Mouse (Mus musculus) CH12.LX (cell line): Measurements from ENCODE around the gene Rps6ka4. TPM values are rescaled to one million over a fixed set of nuclear protein-coding genes. Genes with fewer than 3 reads are reported as not detected.

Source experiments
- DNase-seq: peaks from one replicate; pipeline ENCODE4 v3.0.0-alpha.2; 2013; ENCODE audit errors: extremely low read depth
- H3K27ac ChIP-seq: 2 replicates; pipeline ENCODE4 v1.5.1; 2012; ENCODE audit warnings: low read depth, mild to moderate bottlenecking, control low read depth, moderate library complexity; ENCODE audit not compliant: insufficient read depth
- H3K27me3 ChIP-seq: replicated peaks from 2 replicates; pipeline ENCODE3; 2012; ENCODE audit warnings: inconsistent platforms
- H3K36me3 ChIP-seq, 2 experiments: replicated peaks in 1 of 2; 2 replicates each; pipeline versions ENCODE3 to v1.6.1; 2012; ENCODE audit warnings: inconsistent platforms in 1 of 2, low read length in 1 of 2, mild to moderate bottlenecking in 1 of 2, mixed read lengths in 1 of 2, moderate library complexity in 1 of 2; ENCODE audit not compliant: control insufficient read depth in 1 of 2, insufficient read depth in 1 of 2
- H3K4me1 ChIP-seq, 2 experiments: 2 replicates each; pipeline ENCODE4 v1.6.1; 2012; ENCODE audit warnings: inconsistent platforms in 1 of 2, moderate library complexity in 1 of 2; ENCODE audit not compliant: insufficient read depth in 2 of 2, control insufficient read depth in 1 of 2
- H3K4me2 ChIP-seq: 2 replicates; pipeline ENCODE4 v1.6.1; 2012; ENCODE audit warnings: low read depth, mild to moderate bottlenecking, control low read depth; ENCODE audit not compliant: poor library complexity, insufficient read depth, severe bottlenecking
- H3K4me3 ChIP-seq, 3 experiments: fragments of 150-350 bp in 1 of 3; sonication (generic) in 1 of 3; replicated peaks in 1 of 3; 2 replicates each; pipeline versions ENCODE3 to v1.5.1; 2011 to 2012; ENCODE audit warnings: low read depth in 2 of 3, low read length in 2 of 3, mild to moderate bottlenecking in 2 of 3, moderate library complexity in 2 of 3, control low read depth in 1 of 3, improper control_type of control experiment in 1 of 3, inconsistent platforms in 1 of 3, mixed read lengths in 1 of 3; ENCODE audit not compliant: poor library complexity in 1 of 3
- H3K79me2 ChIP-seq: replicated peaks from 2 replicates; pipeline ENCODE4 v1.6.1; 2012; ENCODE audit warnings: mild to moderate bottlenecking, moderate library complexity; ENCODE audit not compliant: control insufficient read depth, poor library complexity, insufficient read depth, severe bottlenecking; ENCODE audit errors: extremely low read depth
- H3K9ac ChIP-seq: 2 replicates; pipeline ENCODE4 v1.6.1; 2012; ENCODE audit warnings: low read depth, mild to moderate bottlenecking, control low read depth, moderate library complexity; ENCODE audit not compliant: insufficient read depth
- H3K9me3 ChIP-seq: replicated peaks from 2 replicates; pipeline ENCODE3; 2012; ENCODE audit warnings: low read length, inconsistent platforms, mixed read lengths
- BHLHE40 ChIP-seq: IDR thresholded peaks from 2 replicates; pipeline ENCODE4 v1.6.1; 2011; ENCODE audit warnings: mild to moderate bottlenecking, low read depth, low read length, improper control_type of control experiment
- CHD1 ChIP-seq: IDR thresholded peaks from 2 replicates; pipeline ENCODE4 v1.6.1; 2012; ENCODE audit warnings: low read depth, low read length, improper control_type of control experiment, inconsistent platforms
- CHD2 ChIP-seq: IDR thresholded peaks from 2 replicates; pipeline ENCODE4 v1.6.1; 2011; ENCODE audit warnings: low read length, improper control_type of control experiment
- E2F4 ChIP-seq: IDR thresholded peaks from 2 replicates; pipeline ENCODE4 v1.6.1; 2011; ENCODE audit warnings: low read depth, low read length, improper control_type of control experiment; ENCODE audit not compliant: insufficient replicate concordance
- ELF1 ChIP-seq: IDR thresholded peaks from 2 replicates; pipeline ENCODE4 v1.6.1; 2014; ENCODE audit warnings: low read depth, mild to moderate bottlenecking, inconsistent platforms, low read length, improper control_type of control experiment
- EP300 ChIP-seq: IDR thresholded peaks from 2 replicates; pipeline ENCODE4 v1.6.1; 2011; ENCODE audit warnings: low read length, improper control_type of control experiment
- ETS1 ChIP-seq: conservative IDR thresholded peaks from 2 replicates; pipeline ENCODE4 v1.6.1; 2012; ENCODE audit warnings: low read depth, mild to moderate bottlenecking, inconsistent platforms, low read length, improper control_type of control experiment, moderate library complexity
- HCFC1 ChIP-seq: IDR thresholded peaks from 2 replicates; pipeline ENCODE4 v1.6.1; 2012; ENCODE audit warnings: low read depth, mild to moderate bottlenecking, inconsistent platforms, low read length, improper control_type of control experiment
- IRF4 ChIP-seq: IDR thresholded peaks from 2 replicates; pipeline ENCODE4 v1.6.1; 2014; ENCODE audit warnings: low read depth, mild to moderate bottlenecking, inconsistent platforms, low read length, improper control_type of control experiment
- KAT2A ChIP-seq: IDR thresholded peaks from 2 replicates; pipeline ENCODE4 v1.6.1; 2012; ENCODE audit warnings: low read length, improper control_type of control experiment, inconsistent platforms; ENCODE audit not compliant: insufficient replicate concordance
- MAFK ChIP-seq: IDR thresholded peaks from 2 replicates; pipeline ENCODE4 v1.6.1; 2011; ENCODE audit warnings: low read length, improper control_type of control experiment; ENCODE audit not compliant: insufficient replicate concordance
- MAZ ChIP-seq: IDR thresholded peaks from 2 replicates; pipeline ENCODE4 v1.6.1; 2012; ENCODE audit warnings: low read depth, mild to moderate bottlenecking, inconsistent platforms, low read length, improper control_type of control experiment, moderate library complexity
- MEF2A ChIP-seq: IDR thresholded peaks from 2 replicates; pipeline ENCODE4 v1.6.1; 2014; ENCODE audit warnings: low read depth, mild to moderate bottlenecking, inconsistent platforms, low read length, improper control_type of control experiment, borderline replicate concordance
- MXI1 ChIP-seq: IDR thresholded peaks from 2 replicates; pipeline ENCODE4 v1.6.1; 2011; ENCODE audit warnings: mild to moderate bottlenecking, low read depth, low read length, improper control_type of control experiment
- NELFE ChIP-seq: IDR thresholded peaks from 2 replicates; pipeline ENCODE4 v1.6.1; 2011; ENCODE audit warnings: low read depth, low read length, improper control_type of control experiment
- PAX5 ChIP-seq: IDR thresholded peaks from 2 replicates; pipeline ENCODE4 v1.6.1; 2012; ENCODE audit warnings: low read length, inconsistent platforms, mixed read lengths
- POLR2A ChIP-seq: IDR thresholded peaks from 2 replicates; pipeline ENCODE4 v1.6.1; 2011; ENCODE audit warnings: low read depth, mild to moderate bottlenecking, improper control_type of control experiment, low read length
- POLR2AphosphoS2 ChIP-seq: IDR thresholded peaks from 2 replicates; pipeline ENCODE4 v1.6.1; 2011; ENCODE audit warnings: low read depth, low read length, improper control_type of control experiment
- RAD21 ChIP-seq: IDR thresholded peaks from 2 replicates; pipeline ENCODE4 v1.6.1; 2011; ENCODE audit warnings: low read depth, mild to moderate bottlenecking, low read length, improper control_type of control experiment, moderate library complexity
- RCOR1 ChIP-seq: conservative IDR thresholded peaks from 2 replicates; pipeline ENCODE4 v1.6.1; 2012; ENCODE audit warnings: low read depth, mild to moderate bottlenecking, inconsistent platforms, low read length, improper control_type of control experiment
- TCF12 ChIP-seq: IDR thresholded peaks from 2 replicates; pipeline ENCODE4 v1.6.1; 2014; ENCODE audit warnings: low read depth, mild to moderate bottlenecking, inconsistent platforms, low read length, improper control_type of control experiment
- USF2 ChIP-seq: conservative IDR thresholded peaks from 2 replicates; pipeline ENCODE4 v1.6.1; 2011; ENCODE audit warnings: low read depth, low read length, improper control_type of control experiment
- ZC3H11A ChIP-seq: IDR thresholded peaks from 2 replicates; pipeline ENCODE4 v1.6.1; 2012; ENCODE audit warnings: low read depth, mild to moderate bottlenecking, inconsistent platforms, low read length, improper control_type of control experiment
- ZKSCAN1 ChIP-seq: IDR thresholded peaks from 2 replicates; pipeline ENCODE4 v1.6.1; 2012; ENCODE audit warnings: low read depth, inconsistent platforms, low read length, improper control_type of control experiment, borderline replicate concordance
- ZNF384 ChIP-seq: IDR thresholded peaks from 2 replicates; pipeline ENCODE4 v1.6.1; 2012; ENCODE audit warnings: low read depth, low read length, improper control_type of control experiment, inconsistent platforms
- dilution Hi-C: fragments of 300-500 bp; cut with MboI; formaldehyde crosslinking; loops from 2 replicates; pipeline ENCODE4 v1.14.3; 2020; ENCODE audit warnings: low sequenced_read_pairs; ENCODE audit not compliant: extremely low pct_unique_long_range_greater_than_20kb, extremely low pct_ligation_motif_present
- in situ Hi-C: fragments of 300-500 bp; cut with MboI; formaldehyde crosslinking; loops from 3 replicates; pipeline ENCODE4 v1.14.3; 2019; ENCODE audit warnings: low sequenced_read_pairs, low pct_ligation_motif_present, low pct_unique_long_range_greater_than_20kb, mixed read lengths
- polyA plus RNA-seq: library from polyadenylated mRNA; unstranded; fragments of >175 nt; gene quantifications from 2 replicates; pipeline ENCODE4 v1.2.1, GENCODE M21; 2012; ENCODE audit warnings: low read depth; ENCODE audit not compliant: insufficient read length
- total RNA-seq, 2 experiments: library from RNA; depleted of rRNA; stranded (reverse); fragments of 300-350 nt in 1 of 2; fragments of >200 nt in 1 of 2; gene quantifications; 2 replicates each; pipeline ENCODE4 v1.2.3; 2012 to 2014

The Rps6ka4 gene
- total and polyA plus RNA-seq, 3 experiments: 6.6 to 14.0 (median 7.8) TPM

DNA sequence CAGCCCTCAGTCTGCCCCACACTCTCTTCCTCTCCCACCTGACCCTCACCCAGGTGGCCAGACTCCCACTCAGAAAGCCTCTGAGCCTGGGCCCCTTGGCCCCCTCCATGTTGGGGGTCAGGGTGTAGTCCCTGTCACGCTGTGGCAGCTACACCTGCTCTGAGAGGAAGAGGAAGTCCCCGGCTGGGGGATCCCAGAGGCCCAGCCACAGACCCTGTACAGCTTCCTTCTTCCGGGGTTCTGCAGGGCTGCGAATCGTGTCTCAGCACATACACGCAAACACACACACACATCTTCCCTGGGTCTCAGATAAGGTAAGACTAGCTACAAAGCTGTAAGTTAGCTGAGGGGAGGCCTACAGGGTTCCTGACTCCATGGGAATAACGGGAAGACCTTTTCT, 17.6 kb upstream of the Rps6ka4 start, which contains the start of gene Ccdc88b (continued):
- TF ChIP-seq POLR2A (peak; percentile 81), MAZ (peak; percentile 87), MEF2A (peak; percentile 88; the same call in 1 of the 2 replicates), PAX5 (no peak), MXI1 (peak; percentile 92), NELFE (peak; percentile 82), BHLHE40 (peak; percentile 82), CHD2 (peak; percentile 83), KAT2A (0 out of 2 replicates have a peak, but pooled peaks have one; percentile 55), ZC3H11A (no peak), ZNF384 (no peak), MAFK (no peak), POLR2AphosphoS2 (peak; percentile 72; the same call in 1 of the 2 replicates), RCOR1 (peak; percentile 84), EP300 (peak; percentile 86), ETS1 (peak; percentile 96), IRF4 (peak; percentile 71), ELF1 (peak; percentile 99), RAD21 (no peak), E2F4 (no peak), CHD1 (peak; percentile 25; the same call in 1 of the 2 replicates), HCFC1 (peak; percentile 77), TCF12 (peak; percentile 99), USF2 (no peak)

DNA sequence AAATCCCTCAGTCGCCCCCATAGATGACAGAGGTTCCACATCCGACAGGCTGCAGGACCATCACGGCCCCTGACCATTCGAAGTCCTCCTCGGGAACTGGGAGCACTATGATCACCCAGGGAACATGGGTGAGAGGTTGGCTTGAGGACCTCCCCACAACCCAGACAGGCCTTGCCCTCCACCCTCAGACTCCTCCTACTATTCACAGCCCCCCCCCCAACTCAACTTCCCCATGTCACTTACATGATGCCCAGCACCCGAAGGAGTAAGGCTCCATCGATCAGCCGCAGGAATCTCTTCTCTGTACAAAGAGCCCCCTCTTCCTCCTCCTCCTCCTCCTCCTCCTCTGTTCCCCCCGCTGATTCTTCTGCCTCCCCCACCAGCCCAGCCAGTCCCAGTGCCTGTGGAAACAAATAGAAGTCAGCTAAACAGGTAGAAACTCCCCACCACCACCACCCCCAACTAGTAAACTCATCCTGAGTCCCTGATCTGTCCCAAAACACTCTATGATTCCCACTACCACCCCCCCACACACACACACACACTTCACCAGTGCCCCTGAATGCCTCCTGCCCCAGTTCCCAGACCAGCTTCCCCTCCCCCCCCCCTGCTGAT, 17.1 kb upstream of the Rps6ka4 start:
- no peaks in the 10 kb centered on the region for H3K9me3 ChIP-seq
- peak overlapping the region; percentile 95 for H3K27ac ChIP-seq
- in situ Hi-C loops: no loop called here
- H3K9ac ChIP-seq: peak overlapping the region; percentile 92
- H3K27me3 ChIP-seq: no peaks in the 10 kb centered on the region
- peaks cover 23% of the 10 kb centered on the region for H3K79me2 ChIP-seq
- H3K4me1 ChIP-seq: peaks cover 25 to 49% of the 10 kb centered on the region in 2 experiments
- H3K4me2 ChIP-seq: peak overlapping the region; percentile 35
- TF ChIP-seq MAZ: peak; percentile 9; the same call in 1 of the 2 replicates
- no peak for TF ChIP-seq ZKSCAN1
- H3K36me3 ChIP-seq: peaks cover 35 to 57% of the 10 kb centered on the region in 2 experiments
- DNase-seq: peak; percentile 73
- H3K4me3 ChIP-seq: peak overlapping the region; percentile 53 to 85 (median 65)
- dilution Hi-C loops: no loop called here
